Mouse (Mus musculus) cerebellum, postnatal 36 days (tissue): ENCODE data around the gene Pom121l2.
A peak's percentile ranks its signal among the peaks of the same experiment; 100 is the strongest.

ENCODE experiments used
- DNase-seq, 2 experiments: peaks; one replicate each; pipeline ENCODE4 v3.0.0; 2021 to 2022; ENCODE audit warnings: mixed read lengths in 2 of 2

Pom121l2 gene

DNA sequence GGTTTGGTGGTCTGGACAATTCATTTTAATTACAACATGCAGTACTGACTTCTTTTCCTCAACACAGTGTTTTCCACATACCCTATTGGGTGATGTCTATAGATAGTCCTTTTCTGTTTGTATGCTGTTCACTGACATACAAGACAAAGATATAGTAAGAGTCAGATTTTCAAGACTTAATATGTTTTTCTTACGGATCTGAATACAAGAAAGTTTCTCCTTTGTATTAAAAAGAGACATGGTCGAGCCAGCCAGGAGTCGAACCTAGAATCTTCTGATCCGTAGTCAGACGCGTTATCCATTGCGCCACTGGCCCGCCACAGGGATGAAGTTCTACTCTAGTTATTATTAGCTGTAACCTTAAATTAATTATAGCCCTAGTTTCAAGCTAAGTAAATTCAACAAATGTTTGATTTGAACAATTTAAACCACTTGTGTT is 39.9 kb downstream of the Pom121l2 start:
- peak; percentile 27 to 60 for DNase-seq

GRCm38 (mm10) chr13:22021581-22021980 is 40.6 kb downstream of the Pom121l2 start:
- DNase-seq = no peak

GRCm38 (mm10) chr13:22022241-22022640 is 41.2 kb downstream of the Pom121l2 start:
- DNase-seq = peak; percentile 69 to 83

GRCm38 (mm10) chr13:22026058-22027031 is 45.4 kb downstream of the Pom121l2 start:
- peak; percentile 72 to 84 for DNase-seq

DNA sequence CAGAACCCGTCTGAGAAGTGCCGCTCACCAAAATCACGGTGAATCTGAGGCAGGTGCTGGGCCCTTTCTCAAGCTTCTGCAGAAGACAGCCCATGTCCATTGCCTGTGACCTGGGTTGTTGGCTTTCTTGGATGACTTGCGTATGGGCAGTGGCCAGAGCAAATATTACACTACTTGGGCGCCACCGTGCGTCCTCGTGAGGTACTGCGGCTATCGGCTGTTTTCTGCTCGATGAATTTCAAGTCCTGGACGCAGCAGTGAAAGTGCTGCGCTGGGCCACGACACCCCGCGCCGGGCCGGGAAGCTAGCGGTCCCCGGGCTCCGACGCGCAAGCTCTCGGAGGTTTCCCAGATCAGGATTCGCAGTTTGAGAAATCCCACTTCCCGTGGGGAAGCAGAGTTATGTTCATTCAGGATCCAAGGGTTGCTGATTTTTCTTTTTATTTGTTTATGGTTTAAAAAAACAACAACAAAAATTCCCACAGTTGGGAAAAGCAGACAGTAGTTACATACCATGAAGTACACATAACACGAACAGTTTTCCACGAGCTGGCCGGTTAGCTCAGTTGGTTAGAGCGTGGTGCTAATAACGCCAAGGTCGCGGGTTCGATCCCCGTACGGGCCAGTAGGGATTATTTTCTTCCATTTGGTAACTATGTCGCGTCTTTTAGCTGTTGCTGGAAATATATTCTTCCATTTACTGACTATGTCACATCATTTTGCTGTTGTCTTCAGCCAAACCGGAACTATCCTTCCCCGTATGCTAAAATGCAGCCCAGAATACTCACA is 47.9 kb downstream of the Pom121l2 start:
- DNase-seq = peak; percentile 95 to 98

DNA sequence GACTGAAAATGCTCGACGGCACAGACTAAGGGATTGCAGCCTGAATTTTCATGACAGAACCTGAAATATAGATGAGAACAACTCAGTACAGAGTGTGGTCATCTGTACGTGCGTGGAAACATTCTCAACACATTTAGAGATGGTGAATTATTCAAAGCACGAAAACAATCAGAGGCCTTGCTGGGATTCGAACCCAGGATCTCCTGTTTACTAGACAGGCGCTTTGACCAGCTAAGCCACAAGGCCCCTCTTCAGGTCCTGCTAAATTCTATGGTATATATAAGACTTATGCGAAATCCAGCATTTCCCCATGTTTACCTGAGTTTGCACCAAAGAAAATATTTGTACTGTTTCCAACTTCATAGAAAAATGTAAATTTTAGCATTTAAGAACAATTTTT is 48.9 kb downstream of the Pom121l2 start:
- DNase-seq = peak in 1 of 2 experiments; percentile 19

DNA sequence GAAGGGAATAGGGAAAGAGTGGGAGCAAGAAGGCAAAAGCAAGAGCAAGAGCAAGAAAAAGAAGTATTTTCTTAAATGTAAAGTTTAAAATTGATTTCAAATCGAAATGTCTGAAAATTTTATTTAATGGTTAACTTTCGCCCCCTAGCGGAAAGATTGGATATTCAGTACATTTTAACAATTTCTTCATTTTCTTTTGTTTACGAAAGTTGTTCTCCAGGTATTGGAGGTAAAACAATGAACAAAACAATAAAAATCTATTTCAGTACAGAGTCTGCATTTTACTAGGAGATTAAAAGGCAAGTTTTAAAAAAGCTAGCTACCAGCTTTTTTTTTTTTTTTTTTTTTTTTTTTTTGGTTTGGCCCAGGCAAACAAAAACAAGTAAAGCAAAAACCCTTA is 49.5 kb downstream of the Pom121l2 start:
- no peak for DNase-seq

- no peak for DNase-seq
These were observed 52.9 kb downstream of the Pom121l2 start for GRCm38 (mm10) chr13:22033741-22034442.

DNA sequence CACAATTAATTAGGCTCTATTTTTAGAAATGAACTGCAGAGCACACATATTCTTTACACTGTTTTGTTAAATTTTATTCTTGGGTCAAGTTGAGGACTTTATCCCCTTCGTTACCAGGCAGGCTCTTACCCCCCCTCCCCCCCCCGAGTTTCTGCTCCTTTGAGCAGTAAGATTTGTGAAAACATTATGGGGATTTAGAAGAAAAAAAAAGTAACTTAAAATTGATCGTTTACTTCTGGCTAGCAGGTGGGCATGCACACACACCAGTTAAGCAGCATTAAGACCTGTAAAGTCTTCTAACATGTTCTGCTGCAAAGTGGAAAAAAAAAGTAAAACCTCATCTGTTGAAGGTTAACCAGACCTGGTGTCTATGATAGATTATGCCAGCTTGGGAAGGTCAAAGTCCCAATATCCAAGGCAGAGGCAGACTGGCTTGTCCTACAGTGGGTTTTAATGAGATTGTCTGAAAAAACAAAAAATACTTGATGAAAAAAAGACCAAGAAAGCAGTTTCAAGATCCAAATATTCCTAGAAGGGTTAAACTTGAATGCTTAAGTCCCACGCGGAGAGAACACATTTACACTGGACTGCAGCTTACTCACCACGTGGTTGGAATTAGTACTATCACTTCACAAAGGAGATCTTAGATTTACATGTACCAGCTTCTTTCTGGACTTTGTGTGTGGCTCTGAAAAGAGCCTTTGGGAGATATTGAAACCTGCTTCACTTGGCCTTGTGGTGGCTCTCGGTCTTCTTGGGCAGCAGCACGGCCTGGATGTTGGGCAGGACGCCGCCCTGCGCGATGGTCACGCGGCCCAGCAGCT is 53.7 kb downstream of the Pom121l2 start:
- DNase-seq = no peak

DNA sequence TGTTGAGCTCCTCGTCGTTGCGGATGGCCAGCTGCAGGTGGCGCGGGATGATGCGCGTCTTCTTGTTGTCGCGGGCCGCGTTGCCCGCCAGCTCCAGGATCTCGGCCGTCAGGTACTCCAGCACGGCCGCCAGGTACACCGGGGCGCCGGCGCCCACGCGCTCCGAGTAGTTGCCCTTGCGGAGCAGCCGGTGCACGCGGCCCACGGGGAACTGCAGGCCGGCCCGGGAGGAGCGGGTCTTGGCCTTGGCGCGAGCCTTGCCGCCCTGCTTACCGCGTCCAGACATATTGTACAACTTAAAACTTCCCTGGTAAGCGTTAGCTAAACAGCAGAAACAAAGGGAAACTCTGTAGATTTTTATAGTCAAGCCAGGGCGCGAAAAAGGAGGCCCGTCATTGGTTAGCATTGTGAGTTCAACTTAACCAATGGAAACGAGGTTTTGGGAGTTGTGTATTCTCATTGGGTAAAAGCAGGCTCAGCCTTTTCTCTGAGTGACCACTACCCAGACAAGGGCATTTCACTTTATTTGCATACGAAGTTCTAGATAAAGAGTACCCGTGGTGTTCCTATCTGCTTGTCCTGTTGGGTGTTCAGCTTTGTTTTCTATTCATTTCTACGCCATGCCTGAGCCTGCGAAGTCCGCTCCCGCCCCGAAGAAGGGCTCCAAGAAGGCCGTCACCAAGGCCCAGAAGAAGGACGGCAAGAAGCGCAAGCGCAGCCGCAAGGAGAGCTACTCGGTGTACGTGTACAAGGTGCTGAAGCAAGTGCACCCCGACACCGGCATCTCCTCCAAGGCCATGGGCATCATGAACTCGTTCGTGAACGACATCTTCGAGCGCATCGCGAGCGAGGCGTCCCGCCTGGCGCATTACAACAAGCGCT is 54.5 kb downstream of the Pom121l2 start, which contains the start of the genes Hist1h2ah and Hist1h2bk:
TSS of gene Hist1h2ah (minus strand) at position 302 of the 882 bp plus-strand sequence.
TSS of gene Hist1h2bk (plus strand) at position 604 of the 882 bp plus-strand sequence.
- DNase-seq = peak; percentile 68 to 81

GRCm38 (mm10) chr13:22036149-22036956 is 55.4 kb downstream of the Pom121l2 start:
- DNase-seq = no peak

DNA sequence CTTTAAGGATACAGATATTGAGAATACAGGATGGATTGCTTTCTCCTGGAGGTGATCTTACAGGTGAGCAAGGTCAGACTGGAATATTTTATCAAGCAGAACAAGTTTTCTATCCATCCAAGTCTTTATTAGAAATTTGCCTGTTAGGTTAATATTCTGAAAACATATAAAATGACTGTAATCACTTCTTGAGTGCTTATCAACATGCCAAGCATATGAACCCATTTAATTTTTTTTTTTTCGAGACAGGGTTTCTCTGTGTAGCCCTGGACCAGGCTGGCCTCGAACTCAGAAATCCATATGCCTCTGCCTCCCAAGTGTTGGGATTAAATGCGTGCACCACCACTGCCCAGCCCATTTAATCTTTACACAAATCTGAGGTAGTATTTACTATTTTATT is 56.0 kb downstream of the Pom121l2 start:
- DNase-seq = no peak

- DNase-seq = no peak
These were observed 56.4 kb downstream of the Pom121l2 start for GRCm38 (mm10) chr13:22037415-22037814.
